Mouse (Mus musculus): ENCODE measurements at regions not wholly inside any gene's neighbourhood (a gene's known extent, or its start where the extent isn't known, plus 50 kb on each side); places are given as distances from the start of the nearest gene placed in this dataset.

- in situ Hi-C loops (cut with MboI; ENCODE audit: low sequenced_read_pairs in 2 of 2, unreplicated experiment in 2 of 2): no loop called here
- DNase-seq (ENCODE audit: low read depth, low spot score): no peak
These were observed 496.0 kb upstream of the Gm26657 start for GRCm38 (mm10) chr4:56243863-56244262.

GRCm38 (mm10) chr4:56238496-56239488 lies 501.1 kb upstream of the Gm26657 start:
- no peak overlapping the region for H3K4me3 ChIP-seq (ENCODE audit: insufficient read depth in 1 of 2, low read depth in 1 of 2, low read length in 2 of 2, poor library complexity in 1 of 2, severe bottlenecking in 1 of 2)
- H3K4me1 ChIP-seq (ENCODE audit: control insufficient read depth in 2 of 2, insufficient read depth in 2 of 2, low read length in 2 of 2, poor library complexity in 1 of 2): no peaks in the 10 kb centered on the region
- DNase-seq (ENCODE audit: low read depth, low spot score): no peak
- no peaks in the 10 kb centered on the region for H3K36me3 ChIP-seq (ENCODE audit: control insufficient read depth, insufficient read depth, low read length, poor library complexity, severe bottlenecking)
- H3K9me3 ChIP-seq (ENCODE audit: control insufficient read depth, insufficient read depth, low read depth, low read length): no peaks in the 10 kb centered on the region
- in situ Hi-C loops (cut with MboI; ENCODE audit: low sequenced_read_pairs in 2 of 2, unreplicated experiment in 2 of 2): no loop called here
- no peak overlapping the region for H3K9ac ChIP-seq (ENCODE audit: insufficient read depth, low read depth, low read length, poor library complexity, severe bottlenecking)
- no peak overlapping the region for H3K27ac ChIP-seq (ENCODE audit: insufficient read depth, low read depth, low read length, poor library complexity, severe bottlenecking)
- TF ChIP-seq ZC3H11A (IDR thresholded peaks at IDR 0.05; ENCODE audit: borderline replicate concordance, low read depth, low read length) (no peak), CHD2 (IDR thresholded peaks at IDR 0.05; ENCODE audit: low read depth, low read length) (no peak), MAFK (IDR thresholded peaks at IDR 0.05; ENCODE audit: insufficient read depth, low read depth, low read length) (no peak), ZNF384 (IDR thresholded peaks at IDR 0.05; ENCODE audit: low read depth, low read length) (no peak), HCFC1 (IDR thresholded peaks at IDR 0.05; ENCODE audit: borderline replicate concordance, insufficient read depth, low read length) (no peak)

More at GRCm38 (mm10) chr4:56243863-56244262, 496.0 kb upstream of the Gm26657 start:
- H3K4me3 ChIP-seq (ENCODE audit: insufficient read depth in 1 of 2, low read depth in 1 of 2, low read length in 2 of 2, poor library complexity in 1 of 2, severe bottlenecking in 1 of 2): no peak overlapping the region
- H3K27ac ChIP-seq (ENCODE audit: insufficient read depth, low read depth, low read length, poor library complexity, severe bottlenecking): no peak overlapping the region
- H3K36me3 ChIP-seq (ENCODE audit: control insufficient read depth, insufficient read depth, low read length, poor library complexity, severe bottlenecking): no peaks in the 10 kb centered on the region
- H3K4me1 ChIP-seq (ENCODE audit: control insufficient read depth in 2 of 2, insufficient read depth in 2 of 2, low read length in 2 of 2, poor library complexity in 1 of 2): no peaks in the 10 kb centered on the region
- H3K9ac ChIP-seq (ENCODE audit: insufficient read depth, low read depth, low read length, poor library complexity, severe bottlenecking): no peak overlapping the region
- no peak for TF ChIP-seq ZC3H11A (IDR thresholded peaks at IDR 0.05; ENCODE audit: borderline replicate concordance, low read depth, low read length)
- no peak for TF ChIP-seq CHD2 (IDR thresholded peaks at IDR 0.05; ENCODE audit: low read depth, low read length)
- no peak for TF ChIP-seq ZNF384 (IDR thresholded peaks at IDR 0.05; ENCODE audit: low read depth, low read length)
- TF ChIP-seq HCFC1 (IDR thresholded peaks at IDR 0.05; ENCODE audit: borderline replicate concordance, insufficient read depth, low read length): no peak
- no peak for TF ChIP-seq MAFK (IDR thresholded peaks at IDR 0.05; ENCODE audit: insufficient read depth, low read depth, low read length)
- no peaks in the 10 kb centered on the region for H3K9me3 ChIP-seq (ENCODE audit: control insufficient read depth, insufficient read depth, low read depth, low read length)

GRCm38 (mm10) chr4:56231414-56231813 lies 508.5 kb upstream of the Gm26657 start:
- Histone ChIP-seq H3K9me3 (ENCODE audit: control insufficient read depth, insufficient read depth, low read depth, low read length) (no peaks in the 10 kb centered on the region), H3K27ac (ENCODE audit: insufficient read depth, low read depth, low read length, poor library complexity, severe bottlenecking) (no peak overlapping the region), H3K4me3 (ENCODE audit: insufficient read depth in 1 of 2, low read depth in 1 of 2, low read length in 2 of 2, poor library complexity in 1 of 2, severe bottlenecking in 1 of 2) (no peak overlapping the region), H3K9ac (ENCODE audit: insufficient read depth, low read depth, low read length, poor library complexity, severe bottlenecking) (no peak overlapping the region), H3K36me3 (ENCODE audit: control insufficient read depth, insufficient read depth, low read length, poor library complexity, severe bottlenecking) (no peaks in the 10 kb centered on the region), H3K4me1 (ENCODE audit: control insufficient read depth in 2 of 2, insufficient read depth in 2 of 2, low read length in 2 of 2, poor library complexity in 1 of 2) (no peaks in the 10 kb centered on the region)
- in situ Hi-C loops (cut with MboI; ENCODE audit: low sequenced_read_pairs in 2 of 2, unreplicated experiment in 2 of 2): no loop called here
- TF ChIP-seq ZNF384 (IDR thresholded peaks at IDR 0.05; ENCODE audit: low read depth, low read length) (no peak), MAFK (IDR thresholded peaks at IDR 0.05; ENCODE audit: insufficient read depth, low read depth, low read length) (no peak), ZC3H11A (IDR thresholded peaks at IDR 0.05; ENCODE audit: borderline replicate concordance, low read depth, low read length) (no peak), HCFC1 (IDR thresholded peaks at IDR 0.05; ENCODE audit: borderline replicate concordance, insufficient read depth, low read length) (no peak), CHD2 (IDR thresholded peaks at IDR 0.05; ENCODE audit: low read depth, low read length) (no peak)
- DNase-seq (ENCODE audit: low read depth, low spot score): no peak

- Histone ChIP-seq H3K4me3 (ENCODE audit: insufficient read depth in 1 of 2, low read depth in 1 of 2, low read length in 2 of 2, poor library complexity in 1 of 2, severe bottlenecking in 1 of 2) (no peak overlapping the region), H3K9me3 (ENCODE audit: control insufficient read depth, insufficient read depth, low read depth, low read length) (no peaks in the 10 kb centered on the region), H3K9ac (ENCODE audit: insufficient read depth, low read depth, low read length, poor library complexity, severe bottlenecking) (no peak overlapping the region), H3K4me1 (ENCODE audit: control insufficient read depth in 2 of 2, insufficient read depth in 2 of 2, low read length in 2 of 2, poor library complexity in 1 of 2) (no peaks in the 10 kb centered on the region), H3K36me3 (ENCODE audit: control insufficient read depth, insufficient read depth, low read length, poor library complexity, severe bottlenecking) (no peaks in the 10 kb centered on the region), H3K27ac (ENCODE audit: insufficient read depth, low read depth, low read length, poor library complexity, severe bottlenecking) (no peak overlapping the region)
- DNase-seq (ENCODE audit: low read depth, low spot score): no peak
- TF ChIP-seq HCFC1 (IDR thresholded peaks at IDR 0.05; ENCODE audit: borderline replicate concordance, insufficient read depth, low read length) (no peak), MAFK (IDR thresholded peaks at IDR 0.05; ENCODE audit: insufficient read depth, low read depth, low read length) (no peak), CHD2 (IDR thresholded peaks at IDR 0.05; ENCODE audit: low read depth, low read length) (no peak), ZC3H11A (IDR thresholded peaks at IDR 0.05; ENCODE audit: borderline replicate concordance, low read depth, low read length) (no peak), ZNF384 (IDR thresholded peaks at IDR 0.05; ENCODE audit: low read depth, low read length) (no peak)
- in situ Hi-C loops (cut with MboI; ENCODE audit: low sequenced_read_pairs in 2 of 2, unreplicated experiment in 2 of 2): no loop called here
These were observed 509.4 kb upstream of the Gm26657 start for GRCm38 (mm10) chr4:56230451-56230850.
